Comparison of ENCODE assay signal across 21 mouse cellular contexts in genomic region chr3:92238736-92239135, GRCm38 (mm10). TPM values are rescaled to one million over a fixed set of nuclear protein-coding genes. Genes with fewer than 3 reads are reported as not detected.
DNase-seq lines count a peak whose midpoint lies in the region; ATAC-seq and TF ChIP-seq lines count a peak whose summit lies in the region.
"Not testable (repeated sequence)": the region's sequence is repeated elsewhere in the genome, so short reads cannot be mapped to it uniquely, and the experiment has no call there.
"Had no signal": no experiment of that assay in that cellular context is flagged by ENCODE, and none has a peak within 500 bp of the region (broad histone marks: within the 10 kb centered on the region; RNA-seq: fewer than 3 reads in every experiment).

No protein-coding gene starts in this region.

- not testable (repeated sequence) for H3K9ac ChIP-seq in forebrain, postnatal 0 days; hindbrain, postnatal 0 days (replicated peaks; ENCODE audit: low read length); limb, embryonic 12.5 days (replicated peaks); limb, embryonic 13.5 days; limb, embryonic 14.5 days (ENCODE audit: low read depth, low read length, severe bottlenecking)

- not testable (repeated sequence) for H3K4me1 ChIP-seq in forebrain, postnatal 0 days (ENCODE audit: insufficient read depth); hindbrain, postnatal 0 days (ENCODE audit: insufficient read depth, low read length); limb, embryonic 12.5 days (replicated peaks); limb, embryonic 13.5 days; limb, embryonic 14.5 days (ENCODE audit: control insufficient read depth, insufficient read depth, low read length)

- H3K4me3 ChIP-seq in forebrain, postnatal 0 days (ENCODE audit: low read depth, low read length); hindbrain, postnatal 0 days (ENCODE audit: low read length); limb, embryonic 12.5 days (replicated peaks); limb, embryonic 13.5 days; limb, embryonic 14.5 days (replicated peaks; ENCODE audit: low read length): not testable (repeated sequence)

- TF ChIP-seq POLR2A in limb, embryonic 14.5 days (IDR thresholded peaks at IDR 0.05; ENCODE audit: borderline replicate concordance, extremely low read depth, insufficient read depth, insufficient read length), result not testable (repeated sequence)

- not testable (repeated sequence) for TF ChIP-seq CTCF in forebrain, postnatal 0 days (IDR thresholded peaks at IDR 0.05; ENCODE audit: low read depth); hindbrain, postnatal 0 days (IDR thresholded peaks at IDR 0.05; ENCODE audit: low read depth)

- H3K9me3 ChIP-seq in forebrain, postnatal 0 days (ENCODE audit: low read length); hindbrain, postnatal 0 days (ENCODE audit: low read length); limb, embryonic 12.5 days; limb, embryonic 13.5 days; limb, embryonic 14.5 days (ENCODE audit: control insufficient read depth, low read length): not testable (repeated sequence)

- H3K4me2 ChIP-seq in forebrain, postnatal 0 days (ENCODE audit: low read depth); hindbrain, postnatal 0 days (ENCODE audit: low read depth, low read length); limb, embryonic 12.5 days; limb, embryonic 13.5 days (replicated peaks); limb, embryonic 14.5 days (replicated peaks; ENCODE audit: low read depth, low read length, severe bottlenecking): not testable (repeated sequence)

- peak; percentile 32 for ATAC-seq in forebrain, postnatal 0 days
- peak; percentile 67 for ATAC-seq in frontal cortex, adult (ENCODE audit: low TSS enrichment)
- peak; percentile 22; the same call in 1 of the 2 replicates for ATAC-seq in hindbrain, postnatal 0 days
- peak; percentile 26; the same call in 1 of the 2 replicates for ATAC-seq in limb, embryonic 12.5 days (ENCODE audit: insufficient number of reproducible peaks, insufficient read depth, low FRiP score, low TSS enrichment, low read depth)
- peak; percentile 59 for ATAC-seq in limb, embryonic 13.5 days (ENCODE audit: low FRiP score, low read depth)
- ATAC-seq in limb, embryonic 14.5 days (ENCODE audit: low FRiP score, low read depth), result peak; percentile 53

- not testable (repeated sequence) for H3K36me3 ChIP-seq in forebrain, postnatal 0 days (ENCODE audit: insufficient read depth); hindbrain, postnatal 0 days (ENCODE audit: insufficient read depth, low read length); limb, embryonic 12.5 days; limb, embryonic 13.5 days; limb, embryonic 14.5 days (ENCODE audit: control insufficient read depth, insufficient read depth, low read length)

- not testable (repeated sequence) for H3K27ac ChIP-seq in forebrain, postnatal 0 days (ENCODE audit: low read depth, low read length); hindbrain, postnatal 0 days; limb, embryonic 12.5 days; limb, embryonic 13.5 days; limb, embryonic 14.5 days (replicated peaks; ENCODE audit: low read depth, low read length)

- not testable (repeated sequence) for H3K27me3 ChIP-seq in forebrain, postnatal 0 days (ENCODE audit: insufficient read depth, low read length); hindbrain, postnatal 0 days (ENCODE audit: insufficient read depth, low read length); limb, embryonic 12.5 days; limb, embryonic 13.5 days; limb, embryonic 14.5 days (ENCODE audit: control insufficient read depth, insufficient read depth, low read length)

- not testable (repeated sequence) for DNase-seq in forebrain, postnatal 0 days; hindbrain, postnatal 0 days (ENCODE audit: low spot score); limb, embryonic 14.5 days (ENCODE audit: low spot score)

RNA-seq across cellular contexts. Expression of gene Sprr2a2, which starts 23.0 kb away (rescaled TPM):
- total RNA-seq in forebrain, postnatal 0 days (2014; rRNA removed), result not detected in 2 replicates
- not detected in 2 replicates for polyA plus RNA-seq in forebrain, postnatal 0 days (2015; fragmentation: Nextera tagmentation; extraction: Ambion mirVana)
- not detected in 2 replicates for total RNA-seq in hindbrain, postnatal 0 days (2014; rRNA removed)
- not detected in 2 replicates for polyA plus RNA-seq in hindbrain, postnatal 0 days (2015; fragmentation: Nextera tagmentation; extraction: Ambion mirVana)
- 0.90 and 1.0 TPM in 2 replicates for polyA plus RNA-seq in limb, embryonic 12.5 days (2016; fragmentation: Nextera tagmentation; extraction: Ambion mirVana)
- polyA plus RNA-seq in limb, embryonic 13.5 days (2015; fragmentation: Nextera tagmentation; extraction: Ambion mirVana), result 4.4 and 5.1 TPM in 2 replicates
- 10.2 and 21.5 TPM in 2 replicates for polyA plus RNA-seq in limb, embryonic 14.5 days (2012; rRNA removed)
- polyA plus RNA-seq in limb, embryonic 14.5 days (2014; fragmentation: Nextera tagmentation; extraction: Ambion mirVana), result 9.4 and 9.7 TPM in 2 replicates
- total RNA-seq: adrenal gland, adult 18-20 months; adrenal gland, adult 2 months; adrenal gland, adult 8-10 months; adrenal gland, postnatal 10 days; adrenal gland, postnatal 14 days; adrenal gland, postnatal 25 days; adrenal gland, postnatal 36 days; adrenal gland, postnatal 4 days; CH12.LX had no signal
- polyA plus RNA-seq: activated CD4-positive, CD25-positive, alpha-beta regulatory T cell, adult 4 months; CD4-positive, CD25-positive, alpha-beta regulatory T cell, adult 4 months; G1E had no signal

RNA-seq across cellular contexts. Expression of gene Sprr2a1, which starts 23.1 kb away (rescaled TPM):
- total RNA-seq in forebrain, postnatal 0 days (2014; rRNA removed), result not detected in 2 replicates
- not detected in 2 replicates for polyA plus RNA-seq in forebrain, postnatal 0 days (2015; fragmentation: Nextera tagmentation; extraction: Ambion mirVana)
- total RNA-seq in hindbrain, postnatal 0 days (2014; rRNA removed), result not detected in 2 replicates
- not detected in 2 replicates for polyA plus RNA-seq in hindbrain, postnatal 0 days (2015; fragmentation: Nextera tagmentation; extraction: Ambion mirVana)
- polyA plus RNA-seq in limb, embryonic 12.5 days (2016; fragmentation: Nextera tagmentation; extraction: Ambion mirVana), result not detected in 2 replicates
- 0.14 and 0.15 TPM in 2 replicates for polyA plus RNA-seq in limb, embryonic 13.5 days (2015; fragmentation: Nextera tagmentation; extraction: Ambion mirVana)
- 0.19 and 0.29 TPM in 2 replicates for polyA plus RNA-seq in limb, embryonic 14.5 days (2012; rRNA removed)
- 0.26 and 0.45 TPM in 2 replicates for polyA plus RNA-seq in limb, embryonic 14.5 days (2014; fragmentation: Nextera tagmentation; extraction: Ambion mirVana)
- total RNA-seq: adrenal gland, adult 18-20 months; adrenal gland, adult 2 months; adrenal gland, adult 8-10 months; adrenal gland, postnatal 10 days; adrenal gland, postnatal 14 days; adrenal gland, postnatal 25 days; adrenal gland, postnatal 36 days; adrenal gland, postnatal 4 days; CH12.LX; ES-E14; G1E; MEL had no signal
- polyA plus RNA-seq: activated CD4-positive, CD25-positive, alpha-beta regulatory T cell, adult 4 months; adrenal gland, adult 2 months; CD4-positive, CD25-positive, alpha-beta regulatory T cell, adult 4 months; G1E; Patski had no signal

RNA-seq across cellular contexts. Expression of gene Sprr2a3, which starts 46.5 kb away (rescaled TPM):
- total RNA-seq in forebrain, postnatal 0 days (2014; rRNA removed), result not detected in 2 replicates
- not detected in 2 replicates for polyA plus RNA-seq in forebrain, postnatal 0 days (2015; fragmentation: Nextera tagmentation; extraction: Ambion mirVana)
- not detected in 2 replicates for total RNA-seq in hindbrain, postnatal 0 days (2014; rRNA removed)
- polyA plus RNA-seq in hindbrain, postnatal 0 days (2015; fragmentation: Nextera tagmentation; extraction: Ambion mirVana), result not detected in 2 replicates
- not detected in 2 replicates for polyA plus RNA-seq in limb, embryonic 12.5 days (2016; fragmentation: Nextera tagmentation; extraction: Ambion mirVana)
- polyA plus RNA-seq in limb, embryonic 13.5 days (2015; fragmentation: Nextera tagmentation; extraction: Ambion mirVana), result 0.34 TPM in 1 of 2 replicates, not detected in the other
- 0.63 TPM in 2 replicates for polyA plus RNA-seq in limb, embryonic 14.5 days (2012; rRNA removed)
- polyA plus RNA-seq in limb, embryonic 14.5 days (2014; fragmentation: Nextera tagmentation; extraction: Ambion mirVana), result 0.44 and 0.52 TPM in 2 replicates
- total RNA-seq: adrenal gland, adult 18-20 months; adrenal gland, adult 2 months; adrenal gland, adult 8-10 months; adrenal gland, postnatal 10 days; adrenal gland, postnatal 14 days; adrenal gland, postnatal 25 days; adrenal gland, postnatal 36 days; adrenal gland, postnatal 4 days; CH12.LX; ES-E14; MEL had no signal
- polyA plus RNA-seq: activated CD4-positive, CD25-positive, alpha-beta regulatory T cell, adult 4 months; adrenal gland, adult 2 months; CD4-positive, CD25-positive, alpha-beta regulatory T cell, adult 4 months; G1E; Patski had no signal
